In genomic region chr5:120937841-120938240, GRCm38 (mm10) we compare ENCODE assay signal across 32 mouse cellular contexts. TPM values are rescaled to one million over a fixed set of nuclear protein-coding genes. Genes with fewer than 3 reads are reported as not detected.
DNase-seq lines count a peak whose midpoint lies in the region; ATAC-seq and TF ChIP-seq lines count a peak whose summit lies in the region.
"Had no signal": no experiment of that assay in that cellular context is flagged by ENCODE, and none has a peak within 500 bp of the region (broad histone marks: within the 10 kb centered on the region; RNA-seq: fewer than 3 reads in every experiment).

No protein-coding gene starts in this region.

- no peak for DNase-seq in intestine, embryonic 14.5 days (ENCODE audit: low spot score)
- DNase-seq in adrenal gland, postnatal 10 days = peak; percentile 40
- DNase-seq in stomach, postnatal 0 days (ENCODE audit: low spot score) = peak; percentile 19
- DNase-seq in spleen, postnatal 4 days (ENCODE audit: low spot score in 2 of 2) = no peak
- DNase-seq: cerebellum, adult 11-12 months; cerebellum, postnatal 10 days; kidney, adult 9 months; layer of hippocampus, adult 9-11 months; left cerebral cortex, postnatal 4 days; lung, postnatal 36 days; midbrain, embryonic 14.5 days; right cerebral cortex, adult 18-20 months had no signal

- no peaks in the 10 kb centered on the region for H3K4me1 ChIP-seq in intestine, embryonic 14.5 days (replicated peaks; ENCODE audit: control insufficient read depth, insufficient read depth, low read length)
- 0 out of 2 replicates have a peak, but pooled peaks cover 2% of the 10 kb centered on the region for H3K4me1 ChIP-seq in intestine, embryonic 15.5 days (replicated peaks)
- H3K4me1 ChIP-seq in E14TG2a.4 (replicated peaks; ENCODE audit: low read depth, low read length) = peaks cover 41% of the 10 kb centered on the region
- H3K4me1 ChIP-seq in stomach, postnatal 0 days (replicated peaks; ENCODE audit: control insufficient read depth, insufficient read depth) = no peaks in the 10 kb centered on the region
- no peaks in the 10 kb centered on the region for H3K4me1 ChIP-seq in kidney, embryonic 15.5 days
- H3K4me1 ChIP-seq: embryonic facial prominence, embryonic 13.5 days; forebrain, embryonic 13.5 days; hindbrain, embryonic 12.5 days; limb, embryonic 15.5 days; lung, embryonic 15.5 days; neural tube, embryonic 13.5 days had no signal

- peak; percentile 60 for ATAC-seq in intestine, embryonic 14.5 days (replicated peaks; ENCODE audit: low FRiP score, low TSS enrichment, low read depth)
- ATAC-seq in intestine, embryonic 15.5 days = no peak
- peak; percentile 83 for ATAC-seq in stomach, postnatal 0 days (ENCODE audit: low FRiP score, low TSS enrichment)
- no peak for ATAC-seq in kidney, embryonic 15.5 days (replicated peaks; ENCODE audit: low FRiP score)
- ATAC-seq: forebrain, embryonic 13.5 days had no signal

- no peak for TF ChIP-seq EP300 in stomach, postnatal 0 days (optimal IDR thresholded peaks at IDR 0.05)

- H3K4me2 ChIP-seq in intestine, embryonic 14.5 days (ENCODE audit: low read length) = no peak overlapping the region
- no peak overlapping the region for H3K4me2 ChIP-seq in intestine, embryonic 15.5 days (replicated peaks)
- H3K4me2 ChIP-seq in stomach, postnatal 0 days (replicated peaks; ENCODE audit: low read depth) = no peak overlapping the region
- H3K4me2 ChIP-seq in kidney, embryonic 15.5 days = no peak overlapping the region
- H3K4me2 ChIP-seq: embryonic facial prominence, embryonic 13.5 days; forebrain, embryonic 13.5 days; hindbrain, embryonic 12.5 days; limb, embryonic 15.5 days; lung, embryonic 15.5 days; neural tube, embryonic 13.5 days had no signal

- H3K36me3 ChIP-seq in intestine, embryonic 14.5 days (ENCODE audit: control insufficient read depth, insufficient read depth, low read length) = no peaks in the 10 kb centered on the region
- no peaks in the 10 kb centered on the region for H3K36me3 ChIP-seq in intestine, embryonic 15.5 days
- no peaks in the 10 kb centered on the region for H3K36me3 ChIP-seq in E14TG2a.4 (ENCODE audit: insufficient read depth, low read length)
- H3K36me3 ChIP-seq in stomach, postnatal 0 days (ENCODE audit: control insufficient read depth, insufficient read depth, low read length) = no peaks in the 10 kb centered on the region
- H3K36me3 ChIP-seq in kidney, embryonic 15.5 days = no peaks in the 10 kb centered on the region
- H3K36me3 ChIP-seq: embryonic facial prominence, embryonic 13.5 days; hindbrain, embryonic 12.5 days; limb, embryonic 15.5 days; lung, embryonic 15.5 days; neural tube, embryonic 13.5 days had no signal

- H3K9me3 ChIP-seq in intestine, embryonic 14.5 days (ENCODE audit: control insufficient read depth, low read length) = no peaks in the 10 kb centered on the region
- H3K9me3 ChIP-seq in intestine, embryonic 15.5 days = no peaks in the 10 kb centered on the region
- no peaks in the 10 kb centered on the region for H3K9me3 ChIP-seq in E14TG2a.4 (ENCODE audit: low read length)
- no peaks in the 10 kb centered on the region for H3K9me3 ChIP-seq in stomach, postnatal 0 days (ENCODE audit: control insufficient read depth, low read length)
- H3K9me3 ChIP-seq in kidney, embryonic 15.5 days (replicated peaks) = no peaks in the 10 kb centered on the region
- H3K9me3 ChIP-seq: embryonic facial prominence, embryonic 13.5 days; forebrain, embryonic 13.5 days; hindbrain, embryonic 12.5 days; limb, embryonic 15.5 days; lung, embryonic 15.5 days; megakaryocyte, embryonic 14.5 days; neural tube, embryonic 13.5 days had no signal

- TF ChIP-seq CTCF in E14TG2a.4 (conservative IDR thresholded peaks at IDR 0.05; ENCODE audit: low read length) = no peak
- no peak for TF ChIP-seq CTCF in stomach, postnatal 0 days (IDR thresholded peaks at IDR 0.05; ENCODE audit: low read depth)

- no peak overlapping the region for H3K27ac ChIP-seq in intestine, embryonic 14.5 days (ENCODE audit: low read depth)
- H3K27ac ChIP-seq in intestine, embryonic 15.5 days = no peak overlapping the region
- H3K27ac ChIP-seq in stomach, postnatal 0 days (replicated peaks) = no peak overlapping the region
- H3K27ac ChIP-seq in kidney, embryonic 15.5 days = no peak overlapping the region
- H3K27ac ChIP-seq: embryonic facial prominence, embryonic 13.5 days; forebrain, embryonic 13.5 days; hindbrain, embryonic 12.5 days; left cerebral cortex, adult 2 months; limb, embryonic 15.5 days; liver, embryonic 14.5 days; lung, embryonic 15.5 days; neural tube, embryonic 13.5 days had no signal

- no peaks in the 10 kb centered on the region for H3K27me3 ChIP-seq in intestine, embryonic 14.5 days (replicated peaks; ENCODE audit: control insufficient read depth, insufficient read depth, low read length)
- no peaks in the 10 kb centered on the region for H3K27me3 ChIP-seq in intestine, embryonic 15.5 days (replicated peaks)
- H3K27me3 ChIP-seq in E14TG2a.4 (ENCODE audit: insufficient read depth, low read length) = peaks cover 29% of the 10 kb centered on the region
- no peaks in the 10 kb centered on the region for H3K27me3 ChIP-seq in stomach, postnatal 0 days (ENCODE audit: control insufficient read depth, insufficient read depth, low read length)
- no peaks in the 10 kb centered on the region for H3K27me3 ChIP-seq in kidney, embryonic 15.5 days
- H3K27me3 ChIP-seq: embryonic facial prominence, embryonic 13.5 days; forebrain, embryonic 13.5 days; hindbrain, embryonic 12.5 days; limb, embryonic 15.5 days; lung, embryonic 15.5 days; neural tube, embryonic 13.5 days had no signal

- no peak overlapping the region for H3K9ac ChIP-seq in intestine, embryonic 14.5 days (ENCODE audit: low read length)
- no peak overlapping the region for H3K9ac ChIP-seq in intestine, embryonic 15.5 days
- H3K9ac ChIP-seq in stomach, postnatal 0 days (ENCODE audit: low read length) = no peak overlapping the region
- H3K9ac ChIP-seq in kidney, embryonic 15.5 days = no peak overlapping the region
- H3K9ac ChIP-seq: embryonic facial prominence, embryonic 13.5 days; forebrain, embryonic 13.5 days; hindbrain, embryonic 12.5 days; limb, embryonic 15.5 days; liver, embryonic 14.5 days; lung, embryonic 15.5 days; neural tube, embryonic 13.5 days had no signal

- no peak overlapping the region for H3K4me3 ChIP-seq in intestine, embryonic 14.5 days (ENCODE audit: low read depth, low read length)
- no peak overlapping the region for H3K4me3 ChIP-seq in intestine, embryonic 15.5 days (replicated peaks)
- peak overlapping the region; percentile 63; the same call in 1 of the 2 replicates for H3K4me3 ChIP-seq in E14TG2a.4 (replicated peaks; ENCODE audit: low read length)
- H3K4me3 ChIP-seq in stomach, postnatal 0 days (ENCODE audit: low read depth, low read length) = no peak overlapping the region
- no peak overlapping the region for H3K4me3 ChIP-seq in kidney, embryonic 15.5 days (replicated peaks)
- H3K4me3 ChIP-seq: embryonic facial prominence, embryonic 13.5 days; erythroblast, embryonic 14.5 days; forebrain, embryonic 13.5 days; hindbrain, embryonic 12.5 days; left cerebral cortex, adult 2 months; limb, embryonic 15.5 days; lung, embryonic 15.5 days; megakaryocyte, embryonic 14.5 days; neural tube, embryonic 13.5 days had no signal

- WGBS in intestine, embryonic 14.5 days = 70% methylated on average over 4 of the region's 4 CpGs
- WGBS in intestine, embryonic 15.5 days = 68% methylated on average over 4 of the region's 4 CpGs
- WGBS in stomach, postnatal 0 days = 71% methylated on average over 4 of the region's 4 CpGs
- 66% methylated on average over 4 of the region's 4 CpGs for WGBS in kidney, embryonic 15.5 days

RNA-seq across cellular contexts. Expression of gene Oas1d, which starts 23.5 kb away (rescaled TPM):
- 0.11 TPM in 1 of 2 replicates, not detected in the other for polyA plus RNA-seq in intestine, embryonic 14.5 days (2014; fragmentation: Nextera tagmentation; extraction: Ambion mirVana)
- polyA plus RNA-seq in intestine, embryonic 15.5 days (2015; fragmentation: Nextera tagmentation; extraction: Ambion mirVana) = not detected in 2 replicates
- under 1 TPM in 1 of 2 experiments, not detected in 1; 0.18 TPM for total RNA-seq in adrenal gland, postnatal 10 days (2021)
- polyA plus RNA-seq in stomach, postnatal 0 days (2015; fragmentation: Nextera tagmentation; extraction: Ambion mirVana) = 0.07 TPM in 1 of 2 replicates, not detected in the other
- not detected in 2 replicates for polyA plus RNA-seq in kidney, embryonic 15.5 days (2015; fragmentation: Nextera tagmentation; extraction: Ambion mirVana)
- total RNA-seq: gastrocnemius, adult 18-20 months; gastrocnemius, postnatal 4 days; heart, adult 8-10 months; heart, postnatal 25 days; left cerebral cortex, adult 2 months; left cerebral cortex, postnatal 4 days had no signal
- polyA plus RNA-seq: embryonic facial prominence, embryonic 13.5 days; erythroblast, embryonic 14.5 days; forebrain, embryonic 13.5 days; heart, embryonic 14.5 days; hindbrain, embryonic 12.5 days; limb, embryonic 15.5 days; liver, embryonic 14.5 days; lung, embryonic 15.5 days; midbrain, embryonic 14.5 days; neural tube, embryonic 13.5 days; testis, adult 2 months; urinary bladder, adult 2 months had no signal

RNA-seq across cellular contexts. Expression of gene Oas1a, which starts 30.5 kb away (rescaled TPM):
- polyA plus RNA-seq in intestine, embryonic 14.5 days (2014; fragmentation: Nextera tagmentation; extraction: Ambion mirVana) = 6.0 and 6.6 TPM in 2 replicates
- 6.4 and 9.5 TPM in 2 replicates for polyA plus RNA-seq in intestine, embryonic 15.5 days (2015; fragmentation: Nextera tagmentation; extraction: Ambion mirVana)
- total RNA-seq in adrenal gland, postnatal 10 days (2021) = under 1 TPM in 1 of 2 experiments, not detected in 1; 0.58 TPM
- 15.5 and 16.1 TPM in 2 replicates for polyA plus RNA-seq in stomach, postnatal 0 days (2015; fragmentation: Nextera tagmentation; extraction: Ambion mirVana)
- 2.4 and 2.6 TPM in 2 replicates for polyA plus RNA-seq in kidney, embryonic 15.5 days (2015; fragmentation: Nextera tagmentation; extraction: Ambion mirVana)
- polyA plus RNA-seq: erythroblast, embryonic 14.5 days had no signal

RNA-seq across cellular contexts. Expression of gene Oas1g, which starts 50.4 kb away (rescaled TPM):
- 1.2 TPM in 2 replicates for polyA plus RNA-seq in intestine, embryonic 14.5 days (2014; fragmentation: Nextera tagmentation; extraction: Ambion mirVana)
- polyA plus RNA-seq in intestine, embryonic 15.5 days (2015; fragmentation: Nextera tagmentation; extraction: Ambion mirVana) = 2.0 TPM in 2 replicates
- total RNA-seq in adrenal gland, postnatal 10 days (2021) = under 1 TPM in 1 of 2 experiments, not detected in 1; 0.21 TPM
- 4.7 and 5.1 TPM in 2 replicates for polyA plus RNA-seq in stomach, postnatal 0 days (2015; fragmentation: Nextera tagmentation; extraction: Ambion mirVana)
- 0.68 and 0.81 TPM in 2 replicates for polyA plus RNA-seq in kidney, embryonic 15.5 days (2015; fragmentation: Nextera tagmentation; extraction: Ambion mirVana)
- total RNA-seq: gastrocnemius, adult 18-20 months; gastrocnemius, postnatal 4 days; left cerebral cortex, adult 2 months; left cerebral cortex, postnatal 4 days had no signal
- polyA plus RNA-seq: erythroblast, embryonic 14.5 days; hindbrain, embryonic 12.5 days; testis, adult 2 months had no signal

Comparison
In these comparisons a context has a peak if more than half of its experiments do, and no peak if none do; other contexts are left out.
1. ATAC-seq: peak in intestine, embryonic 14.5 days (single experiment) and stomach, postnatal 0 days (single experiment); none in intestine, embryonic 15.5 days (single experiment) and kidney, embryonic 15.5 days (single experiment).
2. DNase-seq: peak in adrenal gland, postnatal 10 days (single experiment) and stomach, postnatal 0 days (single experiment); none in intestine, embryonic 14.5 days (single experiment) and spleen, postnatal 4 days (0 of 2).